Mouse (Mus musculus) hindbrain, embryonic 10.5 days (tissue): ENCODE results near the gene Ugt2b35. TPM values are rescaled to one million over a fixed set of nuclear protein-coding genes. Genes with fewer than 3 reads are reported as not detected.
"Not testable (repeated sequence)": the region's sequence is repeated elsewhere in the genome, so short reads cannot be mapped to it uniquely, and the experiment has no call there.

Experiments used
- DNase-seq: peaks from one replicate; pipeline ENCODE4 v3.0.0-alpha.2; 2017; ENCODE audit warnings: low spot score
- H3K27ac ChIP-seq: fragments of 300-500 bp; sonication (generic); 2 replicates; pipeline ENCODE4 v1.5.1; 2016; ENCODE audit warnings: mild to moderate bottlenecking, moderate library complexity
- H3K27me3 ChIP-seq: fragments of 300-500 bp; sonication (generic); 2 replicates; pipeline ENCODE4 v1.6.1; 2016; ENCODE audit warnings: mild to moderate bottlenecking; ENCODE audit not compliant: poor library complexity, insufficient read depth, severe bottlenecking
- H3K36me3 ChIP-seq: fragments of 300-500 bp; sonication (generic); 2 replicates; pipeline ENCODE4 v1.6.1; 2016; ENCODE audit warnings: mild to moderate bottlenecking, moderate library complexity
- H3K4me1 ChIP-seq: fragments of 300-500 bp; sonication (generic); replicated peaks from 2 replicates; pipeline ENCODE4 v1.6.1; 2016; ENCODE audit warnings: mild to moderate bottlenecking
- H3K4me3 ChIP-seq: fragments of 300-500 bp; sonication (generic); 2 replicates; pipeline ENCODE4 v1.5.1; 2016; ENCODE audit warnings: mild to moderate bottlenecking, moderate library complexity
- H3K9me3 ChIP-seq: fragments of 300-500 bp; sonication (generic); 2 replicates; pipeline ENCODE4 v1.6.1; 2016; ENCODE audit warnings: mild to moderate bottlenecking, moderate library complexity
- WGBS: fragments of 180-500 bp; shearing (Covaris S2); methylation state at CpG from one replicate; pipeline ENCODE4 v1.1.7; 2016; 5-methylcytosine and 5-hydroxymethylcytosine counted together
- polyA plus RNA-seq: library from polyadenylated mRNA; unstranded; fragments of >200 nt; fragmentation: Nextera tagmentation; extraction: Ambion mirVana; gene quantifications from 2 replicates; pipeline ENCODE4 v1.2.1, GENCODE M21; 2016

Gene Ugt2b35
- not detected in 2 replicates for polyA plus RNA-seq

DNA sequence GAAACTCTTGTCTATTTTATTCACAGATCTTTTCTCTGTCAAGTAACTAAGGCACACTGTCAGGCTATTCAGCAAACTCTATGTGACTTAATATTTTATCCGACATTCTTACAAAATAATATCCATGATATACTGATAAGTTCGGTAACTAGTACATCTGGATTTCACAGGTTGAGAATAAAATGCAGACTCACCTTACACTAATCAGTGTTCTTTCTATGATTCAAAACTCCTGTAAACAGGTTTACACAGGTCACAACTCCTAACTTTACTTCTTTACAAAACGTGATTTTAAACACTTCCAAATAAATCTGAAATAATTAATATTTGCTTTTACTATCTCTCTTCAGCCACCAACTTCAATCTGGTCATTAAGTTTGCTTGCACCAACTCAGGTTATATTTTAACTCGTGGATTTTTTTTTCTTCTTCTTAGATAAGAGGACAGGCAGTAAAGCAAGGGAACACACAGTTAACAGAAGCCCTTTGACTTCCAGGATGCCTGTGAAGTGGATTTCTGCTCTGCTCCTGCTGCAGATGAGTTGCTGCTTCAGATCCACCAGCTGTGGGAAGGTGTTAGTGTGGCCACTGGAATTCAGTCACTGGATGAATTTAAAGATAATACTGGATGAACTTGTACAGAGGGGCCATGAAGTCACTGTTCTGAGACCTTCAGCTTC, at the start of gene Ugt2b35:
TSS of gene Ugt2b35 (plus strand) at position 466 of the 679 bp plus-strand sequence.
- no peaks in the 10 kb centered on the region for H3K27me3 ChIP-seq
- H3K4me1 ChIP-seq = no peaks in the 10 kb centered on the region
- no peak within 1 kb of the TSS for H3K27ac ChIP-seq
- no peaks in the 10 kb centered on the region for H3K36me3 ChIP-seq
- H3K9me3 ChIP-seq = no peaks in the 10 kb centered on the region
- 81% methylated on average over 4 of the region's 4 CpGs for WGBS
- no peak for DNase-seq
- no peak within 1 kb of the TSS for H3K4me3 ChIP-seq

DNA sequence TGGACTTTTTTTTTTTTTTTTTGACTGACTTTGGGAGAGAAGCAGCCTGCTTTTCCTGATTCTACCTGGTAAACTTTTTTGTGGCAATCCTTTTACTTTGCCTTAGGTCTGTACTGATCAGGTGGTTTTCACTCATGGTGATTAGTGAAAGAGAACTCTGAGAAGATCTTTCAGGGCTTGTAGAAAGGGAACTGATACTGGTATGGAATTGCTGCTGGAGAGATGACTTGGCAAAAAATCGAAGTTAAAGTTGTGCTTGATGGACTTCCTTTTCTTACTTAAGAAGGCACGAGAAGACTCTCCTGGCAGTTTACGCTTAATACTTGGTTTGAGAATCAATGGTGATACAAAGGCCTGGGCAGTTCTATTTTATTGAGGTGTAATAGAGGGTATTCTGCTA, 40.2 kb upstream of the Ugt2b35 start:
- no peaks in the 10 kb centered on the region for H3K36me3 ChIP-seq
- DNase-seq = no peak
- H3K9me3 ChIP-seq = no peaks in the 10 kb centered on the region
- no peaks in the 10 kb centered on the region for H3K4me1 ChIP-seq
- no peak overlapping the region for H3K4me3 ChIP-seq
- no peaks in the 10 kb centered on the region for H3K27me3 ChIP-seq
- no peak overlapping the region for H3K27ac ChIP-seq
- 89% methylated on average over 3 of the region's 3 CpGs for WGBS

- no peak overlapping the region for H3K4me3 ChIP-seq
- WGBS = 78% methylated on average over 3 of the region's 3 CpGs
- no peak for DNase-seq
- H3K9me3 ChIP-seq = no peaks in the 10 kb centered on the region
- H3K27me3 ChIP-seq = no peaks in the 10 kb centered on the region
- H3K36me3 ChIP-seq = no peaks in the 10 kb centered on the region
- no peaks in the 10 kb centered on the region for H3K4me1 ChIP-seq
- H3K27ac ChIP-seq = no peak overlapping the region
Measured at GRCm38 (mm10) chr5:86961587-86962358, 38.9 kb upstream of the Ugt2b35 start.

- WGBS = 88% methylated on average over 1 of the region's 1 CpGs
- H3K4me3 ChIP-seq, H3K36me3 ChIP-seq, H3K27me3 ChIP-seq, DNase-seq, H3K4me1 ChIP-seq, H3K9me3 ChIP-seq, H3K27ac ChIP-seq: not testable (repeated sequence)
Measured at GRCm38 (mm10) chr5:86962849-86963248, 37.8 kb upstream of the Ugt2b35 start.

DNA sequence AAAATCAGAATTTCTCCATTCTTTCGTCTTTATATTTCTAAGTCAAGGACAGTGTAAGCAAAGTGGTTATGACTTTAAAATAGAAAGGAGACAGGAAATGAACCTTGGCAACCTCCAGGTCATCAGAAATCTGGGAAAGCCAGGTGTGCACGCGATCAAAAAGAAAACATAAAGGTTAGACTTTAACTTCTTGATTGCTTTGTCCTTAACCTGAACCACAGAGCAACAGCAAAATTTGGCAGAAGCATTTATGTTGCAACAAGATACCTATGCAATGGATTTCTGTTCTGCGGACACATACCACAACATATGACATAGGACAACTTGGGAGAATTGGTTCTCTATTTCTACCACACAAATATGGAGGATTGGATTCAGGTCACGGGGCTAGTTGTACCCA, 33.4 kb upstream of the Ugt2b35 start:
- H3K27me3 ChIP-seq, H3K27ac ChIP-seq, DNase-seq, H3K9me3 ChIP-seq, H3K36me3 ChIP-seq, H3K4me3 ChIP-seq, H3K4me1 ChIP-seq: not testable (repeated sequence)
- 90% methylated on average over 5 of the region's 5 CpGs for WGBS

- H3K9me3 ChIP-seq = no peaks in the 10 kb centered on the region
- H3K36me3 ChIP-seq = no peaks in the 10 kb centered on the region
- no peak for DNase-seq
- no peaks in the 10 kb centered on the region for H3K27me3 ChIP-seq
- 90% methylated on average over 6 of the region's 6 CpGs for WGBS
- H3K27ac ChIP-seq = no peak overlapping the region
- no peak overlapping the region for H3K4me3 ChIP-seq
- no peaks in the 10 kb centered on the region for H3K4me1 ChIP-seq
Measured at GRCm38 (mm10) chr5:87004735-87005134, 4.1 kb downstream of the Ugt2b35 start.

- Histone ChIP-seq H3K9me3 (no peaks in the 10 kb centered on the region), H3K27me3 (no peaks in the 10 kb centered on the region), H3K36me3 (no peaks in the 10 kb centered on the region), H3K27ac (no peak overlapping the region), H3K4me3 (no peak overlapping the region), H3K4me1 (no peaks in the 10 kb centered on the region)
- no peak for DNase-seq
- WGBS = 85% methylated on average over 3 of the region's 3 CpGs
Measured at GRCm38 (mm10) chr5:87015477-87015876, 14.8 kb downstream of the Ugt2b35 start.

- no peak overlapping the region for H3K27ac ChIP-seq
- no peaks in the 10 kb centered on the region for H3K36me3 ChIP-seq
- DNase-seq = no peak
- no peak overlapping the region for H3K4me3 ChIP-seq
- H3K27me3 ChIP-seq = no peaks in the 10 kb centered on the region
- no peaks in the 10 kb centered on the region for H3K9me3 ChIP-seq
- H3K4me1 ChIP-seq = no peaks in the 10 kb centered on the region
- 90% methylated on average over 3 of the region's 3 CpGs for WGBS
Measured at GRCm38 (mm10) chr5:87027359-87027758, 26.7 kb downstream of the Ugt2b35 start.

- no peaks in the 10 kb centered on the region for H3K9me3 ChIP-seq
- no peaks in the 10 kb centered on the region for H3K36me3 ChIP-seq
- DNase-seq = no peak
- no peaks in the 10 kb centered on the region for H3K27me3 ChIP-seq
- WGBS = 85% methylated on average over 1 of the region's 1 CpGs
- no peak overlapping the region for H3K27ac ChIP-seq
- H3K4me1 ChIP-seq = no peaks in the 10 kb centered on the region
- no peak overlapping the region for H3K4me3 ChIP-seq
Measured at GRCm38 (mm10) chr5:87030624-87031023, 30.0 kb downstream of the Ugt2b35 start.

Other genes with a start within 250 kb of the Ugt2b35 start
- gene Ythdc1, start 196.6 kb upstream of the Ugt2b35 start, polyA plus RNA-seq = 26.8 and 41.0 TPM in 2 replicates
- gene Ugt2b34, start 93.9 kb upstream of the Ugt2b35 start, polyA plus RNA-seq = not detected in 2 replicates
- not detected in 2 replicates for gene Ugt2b1, start 74.3 kb upstream of the Ugt2b35 start, polyA plus RNA-seq
- gene Ugt2b36, start 91.7 kb downstream of the Ugt2b35 start, polyA plus RNA-seq = not detected in 2 replicates
- gene Ugt2b5, start 139.5 kb downstream of the Ugt2b35 start, polyA plus RNA-seq = 0.08 TPM in 1 of 2 replicates, not detected in the other